Mouse (Mus musculus): ENCODE results near the gene Gpr55.
"Not testable (repeated sequence)": the region's sequence is repeated elsewhere in the genome, so short reads cannot be mapped to it uniquely, and the experiment has no call there.

Gpr55 gene

DNA sequence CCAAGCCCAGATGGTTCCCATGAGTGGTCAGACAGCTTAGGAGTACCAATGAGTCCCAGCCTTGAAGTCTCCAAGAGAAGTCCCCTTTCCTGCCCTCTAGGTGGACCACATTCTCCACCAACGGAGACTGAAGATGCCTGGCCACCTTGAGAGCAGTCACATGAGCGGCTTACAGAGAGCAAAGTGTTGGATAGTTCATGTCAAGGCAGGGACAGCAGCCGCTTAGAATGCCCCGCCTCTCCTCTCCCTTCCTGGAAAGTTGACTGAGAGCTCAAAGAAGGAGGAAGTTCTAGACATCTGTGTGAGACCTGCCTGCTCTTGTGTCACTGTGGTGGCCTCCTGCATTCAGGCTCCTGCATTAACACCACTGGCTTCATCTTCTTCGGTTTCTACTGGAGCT lies at the start of gene Gpr55:
Gpr55 (minus strand) TSS at position 135 of the 400 bp plus-strand sequence.
- DNase-seq (ENCODE audit: low read depth, low spot score), result no peak

DNA sequence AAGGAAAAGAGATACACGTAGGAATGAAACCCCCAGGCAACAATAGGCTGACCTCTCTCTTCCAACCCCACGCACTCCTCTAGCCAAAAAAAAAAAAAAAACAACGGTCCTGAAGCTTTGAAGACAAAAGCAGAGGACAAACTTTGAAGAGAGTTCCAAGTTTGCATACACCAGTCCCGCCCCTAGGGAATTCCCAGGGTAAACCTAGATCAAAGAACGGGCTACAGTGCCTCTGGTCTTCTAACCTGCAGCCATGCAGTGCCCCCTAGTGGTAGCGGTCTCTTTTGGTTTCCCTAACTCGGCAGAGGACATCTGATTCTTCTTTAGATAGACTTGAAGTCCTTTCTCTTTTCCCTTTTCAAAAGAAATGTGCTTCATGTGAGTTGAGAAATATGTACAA lies 47.0 kb upstream of the Gpr55 start:
- DNase-seq (ENCODE audit: low read depth, low spot score), result peak; percentile 75

DNA sequence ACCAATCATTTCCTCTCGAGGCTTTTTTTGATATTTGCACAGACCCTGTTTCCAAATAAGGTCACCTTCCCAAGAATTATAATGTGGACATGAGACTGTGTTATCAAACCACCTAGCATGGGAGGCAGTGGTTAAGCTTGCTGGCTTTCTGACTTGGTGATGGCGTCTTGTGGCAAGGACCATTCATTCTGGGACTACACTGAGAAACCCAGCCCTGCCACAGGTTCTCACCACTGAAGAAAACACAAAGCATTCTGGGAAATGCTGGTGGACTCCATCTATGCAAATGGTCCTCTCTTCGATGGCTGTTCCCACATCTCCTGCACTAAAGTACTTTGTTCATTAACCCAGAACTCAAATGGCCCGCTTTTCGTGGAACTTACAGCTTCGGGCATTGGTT lies 45.2 kb upstream of the Gpr55 start:
- no peak for DNase-seq (ENCODE audit: low read depth, low spot score)

DNA sequence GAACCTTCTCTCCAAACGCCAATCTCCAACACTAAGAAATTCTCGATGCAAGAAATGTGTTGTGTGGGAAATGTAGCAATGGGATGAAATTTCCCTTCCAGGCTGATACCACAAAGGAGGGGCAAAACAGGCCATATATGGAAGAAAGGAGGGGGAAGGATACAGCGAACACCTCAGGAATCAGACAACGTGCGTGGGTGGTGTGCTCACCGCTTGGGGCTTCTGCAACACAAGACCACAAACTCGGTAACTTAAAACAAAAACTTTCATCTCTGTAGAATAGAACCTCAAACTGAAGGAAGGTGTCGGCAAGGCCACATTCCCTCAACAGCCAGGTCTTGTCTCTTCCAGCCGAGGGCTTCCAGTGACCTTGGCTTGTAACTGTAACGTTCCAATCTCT lies 44.7 kb upstream of the Gpr55 start:
- no peak for DNase-seq (ENCODE audit: low read depth, low spot score)

DNA sequence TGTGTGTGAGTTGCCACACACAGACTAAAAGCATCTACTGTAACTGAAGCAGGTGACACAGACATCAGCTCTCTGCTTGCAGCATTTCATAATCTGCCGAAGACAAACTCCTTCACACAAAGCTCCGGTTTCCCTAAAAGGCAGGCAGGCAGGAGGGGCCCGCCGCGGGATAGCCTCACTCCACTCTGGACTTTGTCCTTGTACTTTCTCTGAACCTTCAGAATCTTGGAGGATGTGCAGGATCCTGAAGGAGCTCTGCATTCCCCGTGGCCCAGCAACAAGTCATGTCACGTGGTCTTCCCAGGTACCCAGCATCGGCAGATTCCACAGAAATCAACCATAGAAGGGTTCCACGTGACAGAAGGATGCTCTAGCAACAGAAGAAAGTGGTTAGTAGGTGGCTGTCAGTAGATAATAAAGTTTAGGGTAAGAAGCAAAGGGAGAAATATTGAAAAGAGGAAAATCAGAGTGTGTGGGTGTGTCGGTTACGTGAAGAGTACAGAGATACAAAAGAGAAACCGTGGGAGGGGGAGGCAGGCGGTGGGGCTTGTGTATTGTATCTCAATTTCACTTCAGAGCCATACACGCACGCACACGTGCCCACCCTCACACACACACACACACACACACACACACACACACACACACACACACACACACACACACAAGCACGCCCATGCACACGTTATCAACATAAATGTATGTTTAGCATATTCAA lies 39.2 kb upstream of the Gpr55 start:
- DNase-seq (ENCODE audit: low read depth, low spot score), result no peak

DNA sequence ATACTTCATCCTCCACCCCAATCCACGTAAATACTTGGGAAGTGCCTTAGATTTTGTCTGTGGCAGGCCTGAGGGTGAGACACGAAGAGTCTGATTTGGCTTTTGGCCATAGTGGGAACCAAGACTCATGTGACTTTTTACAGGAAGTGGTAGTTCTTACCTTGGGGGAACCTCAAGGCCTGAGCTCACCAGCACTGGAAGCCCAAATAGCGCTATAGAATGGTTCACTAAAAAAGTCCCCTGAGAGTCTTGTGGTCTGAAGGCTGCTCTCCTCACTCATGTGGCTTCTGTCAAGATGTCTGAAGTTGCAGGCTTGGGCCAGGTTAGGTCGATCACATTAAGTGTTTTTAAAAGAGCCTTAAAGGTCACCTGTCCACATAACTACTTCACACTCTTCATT lies 37.2 kb upstream of the Gpr55 start:
- no peak for DNase-seq (ENCODE audit: low read depth, low spot score)

DNA sequence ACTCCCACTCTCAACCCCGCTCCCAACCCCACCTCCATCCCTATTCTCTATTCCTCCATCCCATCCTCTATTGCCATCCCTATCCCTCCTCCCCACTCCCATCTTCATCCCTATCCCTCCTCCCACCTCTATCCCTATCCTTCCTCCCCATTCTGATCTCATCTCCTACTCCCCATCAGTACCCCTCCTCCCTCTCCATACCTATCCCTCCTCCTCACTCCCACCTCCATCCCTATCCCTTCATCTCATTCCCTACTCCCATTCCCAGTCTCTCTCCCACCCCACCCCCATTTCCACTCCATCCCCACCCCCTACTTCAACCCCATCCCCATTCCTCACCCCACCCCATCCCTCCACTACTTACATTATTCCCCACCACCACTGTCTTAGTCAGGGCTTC lies 36.4 kb upstream of the Gpr55 start:
- DNase-seq (ENCODE audit: low read depth, low spot score), result no peak

DNA sequence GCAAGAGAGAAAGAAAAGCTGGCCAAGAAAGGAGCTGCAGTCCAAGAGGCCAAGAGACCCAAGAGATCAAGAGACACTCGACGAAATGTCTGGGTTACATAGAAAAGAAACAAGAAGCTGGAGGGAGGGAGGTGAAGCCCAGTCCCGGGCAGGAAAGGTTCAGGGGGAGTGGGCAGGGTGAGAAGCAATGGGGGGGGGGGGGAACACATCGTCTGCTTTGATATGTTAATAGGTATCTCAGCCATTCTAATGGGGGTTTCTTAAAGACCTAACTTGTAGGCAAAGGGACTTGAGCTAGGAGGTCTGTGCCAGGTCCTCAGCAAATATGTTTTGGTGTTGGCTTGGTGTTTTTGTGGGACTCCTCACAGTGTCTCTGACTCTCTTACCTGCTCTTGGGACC lies 32.7 kb upstream of the Gpr55 start:
- DNase-seq (ENCODE audit: low read depth, low spot score), result no peak

DNA sequence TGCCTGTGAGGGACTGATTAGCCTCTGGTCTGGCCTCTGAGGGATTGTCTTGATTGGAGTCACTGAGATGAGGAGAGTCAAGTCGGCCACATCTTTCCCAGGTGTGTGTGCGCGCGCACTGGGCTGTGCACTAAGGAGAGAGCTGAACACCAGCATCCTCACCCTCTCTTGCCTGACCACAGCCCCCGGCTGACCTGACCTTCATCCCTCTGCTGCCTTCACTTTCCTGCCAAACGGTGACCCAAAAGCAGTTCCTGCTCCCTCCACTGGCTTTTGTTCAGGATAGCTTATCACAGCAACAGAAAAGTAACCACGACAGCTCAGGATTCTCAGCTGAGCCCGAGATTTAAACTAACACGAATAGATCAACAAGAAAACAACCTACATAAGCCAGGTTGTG lies 31.4 kb upstream of the Gpr55 start:
- DNase-seq (ENCODE audit: low read depth, low spot score), result no peak

DNA sequence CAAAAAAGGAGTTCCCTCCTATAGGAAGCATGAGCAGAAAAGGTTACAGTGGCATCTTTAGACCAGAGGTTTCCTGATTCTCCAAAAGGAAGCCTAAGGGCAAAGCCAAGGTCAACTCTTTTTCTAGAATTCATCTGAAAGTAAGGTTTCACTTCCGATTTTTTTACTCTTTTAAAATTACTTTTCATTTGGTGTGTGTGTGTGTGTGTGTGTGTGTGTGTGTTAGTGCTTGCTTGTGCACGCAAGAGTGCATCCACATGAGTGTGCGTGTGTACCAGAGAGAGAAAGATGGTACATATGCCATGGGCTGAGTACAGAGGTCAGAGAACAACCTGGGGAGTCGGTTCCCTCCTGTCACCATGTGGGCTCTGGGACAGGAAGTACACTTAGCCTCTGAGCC lies 28.1 kb upstream of the Gpr55 start:
- DNase-seq (ENCODE audit: low read depth, low spot score), result not testable (repeated sequence)

DNA sequence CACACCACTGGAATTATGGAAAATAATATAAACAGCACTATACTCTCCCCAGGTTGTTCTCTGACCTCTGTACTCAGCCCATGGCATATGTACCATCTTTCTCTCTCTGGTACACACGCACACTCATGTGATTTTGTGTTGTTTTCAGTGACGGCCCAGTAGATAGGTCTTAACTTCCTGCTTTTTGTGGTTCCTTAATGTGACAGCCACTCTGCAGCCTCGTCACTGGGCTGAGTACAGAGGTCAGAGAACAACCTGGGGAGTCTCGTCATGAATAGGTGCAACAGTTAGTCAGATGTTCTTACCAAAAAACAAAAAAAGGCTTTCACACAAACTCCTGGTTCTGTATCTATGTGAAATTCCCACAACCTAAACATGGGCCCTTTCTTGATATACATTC lies 27.5 kb upstream of the Gpr55 start:
- no peak for DNase-seq (ENCODE audit: low read depth, low spot score)

DNA sequence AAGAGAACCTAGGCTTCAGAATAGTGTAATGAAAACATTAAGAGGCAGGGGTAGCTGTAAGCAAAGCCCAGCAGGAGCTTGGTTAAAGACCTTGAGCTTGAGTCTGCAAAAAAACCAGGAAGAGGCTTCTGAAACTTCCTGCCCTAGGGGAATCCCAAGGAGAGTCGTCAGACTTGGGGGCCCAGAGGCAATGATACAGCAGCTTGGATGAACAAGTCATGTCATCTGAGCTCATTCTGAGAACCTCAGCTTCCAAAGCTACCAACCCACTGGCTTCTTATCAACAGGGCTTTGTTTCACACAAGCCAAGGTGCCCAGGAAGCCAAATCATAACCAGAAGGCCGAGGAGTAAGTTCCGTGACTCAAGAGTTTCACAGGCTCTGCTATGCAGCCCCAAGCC lies 25.0 kb upstream of the Gpr55 start:
- no peak for DNase-seq (ENCODE audit: low read depth, low spot score)

DNA sequence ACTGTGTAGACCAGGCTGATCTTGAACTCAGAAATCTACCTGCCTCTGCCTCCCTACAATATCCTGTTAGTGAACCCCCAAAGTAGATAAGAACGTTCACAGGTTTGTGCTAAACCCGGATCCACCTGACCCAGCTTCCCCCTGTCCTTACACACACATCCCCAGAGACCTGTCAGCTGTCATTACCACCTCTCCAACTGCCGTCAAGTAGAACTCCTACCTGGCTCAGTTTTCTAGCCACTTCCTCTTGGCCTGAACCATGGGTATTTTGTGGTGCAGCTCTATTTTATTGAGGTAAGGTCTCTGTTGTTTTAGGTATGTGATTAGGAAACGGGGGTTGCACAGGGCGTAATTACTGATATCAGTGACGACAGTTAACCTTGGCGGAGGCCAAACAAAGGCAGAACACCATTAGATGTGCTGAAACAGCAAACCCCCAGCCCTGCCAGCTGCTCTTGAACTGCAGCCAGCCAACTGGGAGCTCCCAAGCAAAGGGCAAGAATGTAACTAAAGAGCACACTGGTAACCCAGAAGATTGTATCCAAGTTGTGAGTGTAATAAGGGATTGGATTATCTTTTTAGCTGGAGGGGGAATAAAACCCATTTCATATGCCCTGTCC lies 21.0 kb upstream of the Gpr55 start:
- DNase-seq (ENCODE audit: low read depth, low spot score), result no peak

DNA sequence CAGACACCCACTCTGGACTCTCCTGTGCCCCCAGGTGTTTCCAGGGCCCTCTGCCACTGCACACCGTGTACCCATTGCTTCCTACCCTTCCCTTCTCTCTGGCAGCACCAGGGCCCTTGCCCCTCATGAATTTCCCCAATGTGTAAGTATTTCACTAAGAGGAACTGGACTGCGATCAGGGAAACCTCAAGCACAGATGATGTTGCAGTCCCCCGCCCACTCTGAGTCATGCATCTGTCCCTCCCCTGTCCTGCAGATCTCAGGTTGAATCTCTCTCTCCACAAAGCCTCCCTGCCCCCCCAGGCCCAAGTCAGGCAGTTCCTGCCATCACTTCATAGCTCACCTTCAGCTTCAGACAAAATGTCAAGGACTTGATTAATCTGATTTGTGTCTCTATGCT lies 16.9 kb upstream of the Gpr55 start:
- DNase-seq (ENCODE audit: low read depth, low spot score), result no peak

DNA sequence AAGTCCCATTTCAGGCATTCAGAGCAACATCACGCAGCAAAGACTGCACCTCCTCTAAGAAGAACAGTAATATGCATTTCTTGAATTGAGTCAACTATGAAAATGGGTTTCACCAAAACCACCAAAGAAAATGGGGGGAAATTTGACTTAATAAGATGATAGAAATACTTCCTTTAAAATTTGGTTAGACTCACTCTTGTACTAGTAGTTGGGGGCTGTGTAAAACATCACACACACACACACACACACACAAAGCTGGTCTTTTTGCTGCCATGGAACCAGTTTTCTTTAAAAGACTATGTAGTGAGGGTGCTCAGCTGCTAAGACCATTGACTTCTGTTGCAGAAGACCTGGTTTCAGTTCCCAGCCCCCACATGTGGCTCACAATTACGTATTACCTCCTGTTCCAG lies 12.7 kb upstream of the Gpr55 start:
- no peak for DNase-seq (ENCODE audit: low read depth, low spot score)

DNA sequence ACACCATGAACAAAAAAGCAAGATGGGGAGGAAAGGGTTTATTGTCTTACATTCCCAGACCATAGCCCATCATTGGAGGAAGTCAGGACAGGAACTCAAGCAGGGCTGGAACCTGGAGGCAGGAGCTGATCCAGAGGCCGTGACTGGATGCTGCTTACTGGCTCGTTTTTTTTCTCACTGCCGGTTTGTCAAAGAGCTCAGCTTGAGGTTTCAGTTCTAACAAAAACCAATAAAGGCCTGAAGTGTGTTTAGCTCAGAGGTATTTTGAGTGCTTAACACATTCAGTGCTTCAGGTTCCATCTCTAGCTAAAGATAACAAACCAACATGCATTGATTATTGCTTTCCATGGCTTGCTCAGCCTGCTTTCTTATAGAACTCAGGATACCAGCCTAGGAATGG lies 11.5 kb upstream of the Gpr55 start:
- DNase-seq (ENCODE audit: low read depth, low spot score), result no peak

DNA sequence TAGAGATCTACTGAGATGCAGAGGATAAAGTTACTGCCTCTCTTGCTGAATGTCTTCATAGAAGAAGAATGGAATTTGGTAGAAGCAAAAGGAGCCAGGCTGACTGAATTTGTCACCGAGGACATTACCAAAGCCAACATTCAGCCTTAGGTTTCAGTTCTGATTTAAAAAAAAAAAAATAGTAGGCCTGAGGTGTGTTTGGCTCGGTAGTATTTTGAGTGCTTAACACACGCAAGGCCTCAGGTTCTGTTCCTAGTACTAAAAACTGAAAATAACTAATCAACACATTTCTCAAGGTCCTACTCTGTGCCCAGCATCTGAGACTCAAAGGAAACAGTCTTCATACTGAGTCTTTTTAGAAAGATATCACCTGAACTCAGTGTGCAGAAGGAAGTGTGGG lies 10.3 kb upstream of the Gpr55 start:
- no peak for DNase-seq (ENCODE audit: low read depth, low spot score)

DNA sequence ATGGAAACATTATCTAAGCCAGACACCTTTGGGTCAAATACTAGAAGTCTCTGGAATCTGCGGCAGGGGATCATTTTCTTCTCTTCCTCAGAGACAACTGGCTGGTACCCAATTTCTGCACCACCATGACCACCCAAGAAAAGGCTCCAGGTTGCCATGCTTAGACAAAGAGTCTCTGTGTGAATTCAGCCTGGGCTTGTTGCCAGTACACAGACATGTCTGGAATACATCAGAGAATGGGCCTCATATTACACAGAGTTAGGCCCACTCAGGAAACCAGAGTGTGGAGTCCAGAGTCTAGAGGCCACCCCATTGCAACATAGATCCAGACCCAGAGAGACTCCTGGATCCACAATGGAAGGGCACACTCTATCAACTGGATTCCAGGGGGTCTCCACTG lies 8.7 kb upstream of the Gpr55 start:
- DNase-seq (ENCODE audit: low read depth, low spot score), result peak; percentile 36

DNA sequence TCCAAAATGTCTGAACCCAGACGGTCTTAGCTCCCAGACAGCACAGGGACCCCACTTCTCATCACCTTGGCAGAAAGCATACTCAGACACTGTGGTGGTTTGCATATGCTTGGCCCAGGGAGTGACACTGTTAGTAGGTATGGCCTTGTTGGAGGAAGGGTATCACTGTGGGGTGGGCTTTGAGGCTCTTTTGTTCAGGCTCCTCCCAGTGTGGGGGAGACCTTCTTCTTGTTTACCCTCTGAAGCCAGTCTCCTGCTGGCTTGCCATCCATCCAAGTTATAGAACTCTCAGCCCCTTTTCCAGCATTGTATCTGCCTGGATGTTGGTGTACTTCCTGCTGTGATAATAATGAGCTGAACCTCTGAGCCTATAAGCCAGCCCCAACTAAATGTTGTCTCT lies 8.3 kb upstream of the Gpr55 start:
- no peak for DNase-seq (ENCODE audit: low read depth, low spot score)

DNA sequence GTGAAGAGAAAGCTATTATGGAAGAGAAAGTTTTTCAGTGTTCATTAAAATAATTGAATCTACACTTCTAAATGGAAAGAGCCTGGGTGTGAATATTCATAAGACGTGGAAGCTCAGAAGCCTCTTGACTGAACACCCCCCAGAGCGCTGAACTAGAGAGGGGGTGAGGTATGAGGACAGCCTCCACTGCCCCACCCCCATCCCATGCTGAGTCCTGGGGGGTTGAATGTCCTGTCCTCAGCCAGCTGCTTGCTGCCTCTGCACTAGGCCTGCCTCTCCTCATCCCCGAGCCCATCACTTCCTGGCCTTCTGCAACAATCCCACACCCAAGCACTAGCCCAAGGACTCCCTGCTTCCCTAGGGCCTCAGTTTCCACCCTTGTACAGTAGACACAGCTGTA lies 5.0 kb upstream of the Gpr55 start:
- DNase-seq (ENCODE audit: low read depth, low spot score), result no peak

DNA sequence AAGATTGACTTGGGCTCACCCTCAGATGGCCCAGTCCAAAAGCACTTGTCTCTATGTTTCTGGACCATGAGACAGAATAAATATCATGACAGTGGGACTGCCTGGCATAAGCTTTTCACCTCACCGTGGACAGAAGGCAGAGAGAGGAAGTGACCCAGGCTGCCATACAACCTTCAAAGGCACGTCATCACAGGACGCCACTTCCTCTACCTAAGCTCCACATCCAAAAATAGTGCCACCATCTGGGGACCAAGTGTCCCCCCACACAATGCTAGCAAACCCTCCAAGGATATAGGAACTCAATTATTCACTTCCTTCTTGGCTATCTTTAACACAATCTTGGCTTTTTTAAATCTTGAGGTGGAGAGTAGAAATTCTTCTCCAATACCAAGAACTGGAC lies 1.3 kb upstream of the Gpr55 start:
- DNase-seq (ENCODE audit: low read depth, low spot score), result no peak

DNA sequence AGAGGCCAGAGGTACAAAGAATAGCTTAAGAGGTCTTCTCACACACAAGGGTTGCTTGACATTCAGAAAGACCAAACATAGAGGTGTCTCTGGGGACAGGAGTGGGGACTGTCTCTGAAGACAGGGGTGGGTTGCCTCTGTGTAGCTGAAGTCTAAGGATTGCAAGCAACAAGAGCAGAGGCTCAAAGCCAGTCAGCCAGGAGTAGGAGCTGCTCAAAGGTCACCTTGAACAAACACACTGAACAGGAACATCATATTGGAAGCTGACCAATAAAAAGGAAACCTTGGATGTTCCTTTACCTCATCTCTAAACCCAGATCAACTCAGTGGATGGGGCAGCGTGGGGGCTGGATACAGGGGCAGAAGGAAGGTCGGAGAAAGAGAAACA lies 924 bp downstream of the Gpr55 start:
- no peak for DNase-seq (ENCODE audit: low read depth, low spot score)

DNA sequence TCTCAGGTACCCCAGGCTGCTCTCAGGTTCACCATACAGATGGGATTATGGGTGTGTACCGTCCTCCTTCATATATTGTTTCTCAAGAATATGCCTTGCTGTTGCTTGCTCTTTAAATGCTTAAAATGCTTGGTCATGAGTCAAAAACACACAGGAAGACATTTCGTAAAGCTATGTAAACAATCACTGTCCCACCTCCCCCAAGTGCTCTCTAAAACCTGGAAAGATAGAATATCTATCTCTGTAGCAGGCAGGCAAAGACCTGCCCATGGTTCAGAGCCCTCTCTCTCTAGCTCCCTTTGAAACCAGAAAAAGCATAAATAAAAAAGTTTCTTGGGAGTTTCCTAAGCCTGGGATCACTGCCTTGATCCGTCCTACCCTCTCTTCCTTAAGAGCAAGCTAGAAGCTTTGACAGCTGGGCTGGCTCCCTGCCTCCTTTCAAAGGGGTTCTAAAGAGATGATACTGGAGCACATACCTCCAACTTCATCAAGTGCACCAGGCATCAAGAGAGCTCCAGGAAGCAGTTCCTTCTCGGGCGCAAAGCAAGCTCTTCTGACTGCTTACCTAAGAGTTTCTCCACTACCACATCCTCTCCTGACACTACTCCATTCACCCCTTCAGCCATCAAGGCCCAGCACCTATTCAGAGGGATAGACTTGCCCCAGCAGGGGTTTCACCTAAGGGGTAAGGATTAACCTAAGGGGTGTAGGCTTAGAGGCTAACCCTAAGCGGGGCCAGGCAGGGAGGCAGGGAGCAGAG lies 1.5 kb downstream of the Gpr55 start:
- no peak for DNase-seq (ENCODE audit: low read depth, low spot score)
